Mouse (Mus musculus): ENCODE data around the gene Rbfox1. TPM values are rescaled to one million over a fixed set of nuclear protein-coding genes. Genes with fewer than 3 reads are reported as not detected.

The Rbfox1 gene
- polyA plus RNA-seq, 1 experiment = not detected

- WGBS = under 1% methylated on average over 4 of the region's 4 CpGs
- TF ChIP-seq POLR2A (IDR thresholded peaks at IDR 0.05; ENCODE audit: borderline replicate concordance, control insufficient read depth, low read depth, low read length) (no peak), CTCF (IDR thresholded peaks at IDR 0.05; ENCODE audit: control insufficient read depth, insufficient read depth, low read length) (no peak)
- Histone ChIP-seq H3K27ac (ENCODE audit: control insufficient read depth, insufficient read depth, low read depth, low read length, poor library complexity) (no peak overlapping the region), H3K4me3 (replicated peaks; ENCODE audit: control insufficient read depth, low read depth, low read length) (no peak overlapping the region), H3K4me1 (ENCODE audit: control insufficient read depth, insufficient read depth, low read length) (no peaks in the 10 kb centered on the region)
Measured at GRCm38 (mm10) chr16:5881820-5882219, 3.3 kb upstream of the Rbfox1 start.

GRCm38 (mm10) chr16:5885690-5886050, 515 bp downstream of the Rbfox1 start:
- Histone ChIP-seq H3K27ac (ENCODE audit: control insufficient read depth, insufficient read depth, low read depth, low read length, poor library complexity) (no peak overlapping the region), H3K4me3 (replicated peaks; ENCODE audit: control insufficient read depth, low read depth, low read length) (no peak overlapping the region), H3K4me1 (ENCODE audit: control insufficient read depth, insufficient read depth, low read length) (no peaks in the 10 kb centered on the region)
- WGBS = 13% methylated on average over 15 of the region's 15 CpGs
- TF ChIP-seq CTCF (IDR thresholded peaks at IDR 0.05; ENCODE audit: control insufficient read depth, insufficient read depth, low read length) (no peak), POLR2A (IDR thresholded peaks at IDR 0.05; ENCODE audit: borderline replicate concordance, control insufficient read depth, low read depth, low read length) (no peak)

GRCm38 (mm10) chr16:5895564-5895963, 10.4 kb downstream of the Rbfox1 start:
- WGBS = 60% methylated on average over 7 of the region's 7 CpGs
- Histone ChIP-seq H3K4me3 (replicated peaks; ENCODE audit: control insufficient read depth, low read depth, low read length) (no peak overlapping the region), H3K27ac (ENCODE audit: control insufficient read depth, insufficient read depth, low read depth, low read length, poor library complexity) (no peak overlapping the region), H3K4me1 (ENCODE audit: control insufficient read depth, insufficient read depth, low read length) (no peaks in the 10 kb centered on the region)
- no peak for TF ChIP-seq CTCF (IDR thresholded peaks at IDR 0.05; ENCODE audit: control insufficient read depth, insufficient read depth, low read length)

GRCm38 (mm10) chr16:5898330-5898729, 13.2 kb downstream of the Rbfox1 start:
- H3K4me1 ChIP-seq (ENCODE audit: control insufficient read depth, insufficient read depth, low read length) = no peaks in the 10 kb centered on the region
- 27% methylated on average over 2 of the region's 2 CpGs for WGBS
- H3K4me3 ChIP-seq (replicated peaks; ENCODE audit: control insufficient read depth, low read depth, low read length) = no peak overlapping the region
- H3K27ac ChIP-seq (ENCODE audit: control insufficient read depth, insufficient read depth, low read depth, low read length, poor library complexity) = no peak overlapping the region
- no peak for TF ChIP-seq POLR2A (IDR thresholded peaks at IDR 0.05; ENCODE audit: borderline replicate concordance, control insufficient read depth, low read depth, low read length)
- no peak for TF ChIP-seq CTCF (IDR thresholded peaks at IDR 0.05; ENCODE audit: control insufficient read depth, insufficient read depth, low read length)

- Histone ChIP-seq H3K27ac (ENCODE audit: control insufficient read depth, insufficient read depth, low read depth, low read length, poor library complexity) (no peak overlapping the region), H3K4me3 (replicated peaks; ENCODE audit: control insufficient read depth, low read depth, low read length) (no peak overlapping the region), H3K4me1 (ENCODE audit: control insufficient read depth, insufficient read depth, low read length) (no peaks in the 10 kb centered on the region)
- TF ChIP-seq CTCF (IDR thresholded peaks at IDR 0.05; ENCODE audit: control insufficient read depth, insufficient read depth, low read length) = no peak
- no peak for TF ChIP-seq POLR2A (IDR thresholded peaks at IDR 0.05; ENCODE audit: borderline replicate concordance, control insufficient read depth, low read depth, low read length)
- WGBS = 71% methylated on average over 5 of the region's 5 CpGs
Measured at GRCm38 (mm10) chr16:5910742-5911141, 25.6 kb downstream of the Rbfox1 start.

GRCm38 (mm10) chr16:5911880-5912327, 26.7 kb downstream of the Rbfox1 start:
- Histone ChIP-seq H3K27ac (ENCODE audit: control insufficient read depth, insufficient read depth, low read depth, low read length, poor library complexity) (no peak overlapping the region), H3K4me3 (replicated peaks; ENCODE audit: control insufficient read depth, low read depth, low read length) (no peak overlapping the region), H3K4me1 (ENCODE audit: control insufficient read depth, insufficient read depth, low read length) (no peaks in the 10 kb centered on the region)
- TF ChIP-seq CTCF (IDR thresholded peaks at IDR 0.05; ENCODE audit: control insufficient read depth, insufficient read depth, low read length) (no peak), POLR2A (IDR thresholded peaks at IDR 0.05; ENCODE audit: borderline replicate concordance, control insufficient read depth, low read depth, low read length) (no peak)
- 68% methylated on average over 2 of the region's 2 CpGs for WGBS

- Histone ChIP-seq H3K4me1 (ENCODE audit: control insufficient read depth, insufficient read depth, low read length) (no peaks in the 10 kb centered on the region), H3K4me3 (replicated peaks; ENCODE audit: control insufficient read depth, low read depth, low read length) (no peak overlapping the region), H3K27ac (ENCODE audit: control insufficient read depth, insufficient read depth, low read depth, low read length, poor library complexity) (no peak overlapping the region)
- TF ChIP-seq CTCF (IDR thresholded peaks at IDR 0.05; ENCODE audit: control insufficient read depth, insufficient read depth, low read length) (no peak), POLR2A (IDR thresholded peaks at IDR 0.05; ENCODE audit: borderline replicate concordance, control insufficient read depth, low read depth, low read length) (no peak)
Measured at GRCm38 (mm10) chr16:5917937-5918336, 32.8 kb downstream of the Rbfox1 start.

- Histone ChIP-seq H3K4me3 (replicated peaks; ENCODE audit: control insufficient read depth, low read depth, low read length) (no peak overlapping the region), H3K27ac (ENCODE audit: control insufficient read depth, insufficient read depth, low read depth, low read length, poor library complexity) (no peak overlapping the region), H3K4me1 (ENCODE audit: control insufficient read depth, insufficient read depth, low read length) (no peaks in the 10 kb centered on the region; the same call in 1 of the 2 replicates)
- WGBS = 70% methylated on average over 1 of the region's 1 CpGs
- TF ChIP-seq CTCF (IDR thresholded peaks at IDR 0.05; ENCODE audit: control insufficient read depth, insufficient read depth, low read length) = no peak
- TF ChIP-seq POLR2A (IDR thresholded peaks at IDR 0.05; ENCODE audit: borderline replicate concordance, control insufficient read depth, low read depth, low read length) = no peak
Measured at GRCm38 (mm10) chr16:5926986-5927385, 41.8 kb downstream of the Rbfox1 start.

- TF ChIP-seq CTCF (IDR thresholded peaks at IDR 0.05; ENCODE audit: control insufficient read depth, insufficient read depth, low read length) (peak; percentile 25; the same call in 1 of the 2 replicates), POLR2A (IDR thresholded peaks at IDR 0.05; ENCODE audit: borderline replicate concordance, control insufficient read depth, low read depth, low read length) (no peak)
- 31% methylated on average over 7 of the region's 7 CpGs for WGBS
- H3K4me3 ChIP-seq (replicated peaks; ENCODE audit: control insufficient read depth, low read depth, low read length) = no peak overlapping the region
- no peaks in the 10 kb centered on the region for H3K4me1 ChIP-seq (ENCODE audit: control insufficient read depth, insufficient read depth, low read length)
- no peak overlapping the region for H3K27ac ChIP-seq (ENCODE audit: control insufficient read depth, insufficient read depth, low read depth, low read length, poor library complexity)
Measured at GRCm38 (mm10) chr16:5931680-5932079, 46.5 kb downstream of the Rbfox1 start.

Measured in bone marrow, adult 2 months (tissue).